Mouse (Mus musculus) testis, postnatal 14 days (tissue): ENCODE measurements at regions not wholly inside any gene's neighbourhood (a gene's known extent, or its start where the extent isn't known, plus 50 kb on each side); places are given as distances from the start of the nearest gene placed in this dataset.
"Not testable (repeated sequence)": the region's sequence is repeated elsewhere in the genome, so short reads cannot be mapped to it uniquely, and the experiment has no call there.

ENCODE experiments used
- DNase-seq: peaks from one replicate; pipeline ENCODE4 v3.0.0; 2021; ENCODE audit warnings: low spot score

- DNase-seq, result no peak
Measured at GRCm38 (mm10) chr12:45594689-45595088, 520.2 kb upstream of the Stxbp6 start.

DNA sequence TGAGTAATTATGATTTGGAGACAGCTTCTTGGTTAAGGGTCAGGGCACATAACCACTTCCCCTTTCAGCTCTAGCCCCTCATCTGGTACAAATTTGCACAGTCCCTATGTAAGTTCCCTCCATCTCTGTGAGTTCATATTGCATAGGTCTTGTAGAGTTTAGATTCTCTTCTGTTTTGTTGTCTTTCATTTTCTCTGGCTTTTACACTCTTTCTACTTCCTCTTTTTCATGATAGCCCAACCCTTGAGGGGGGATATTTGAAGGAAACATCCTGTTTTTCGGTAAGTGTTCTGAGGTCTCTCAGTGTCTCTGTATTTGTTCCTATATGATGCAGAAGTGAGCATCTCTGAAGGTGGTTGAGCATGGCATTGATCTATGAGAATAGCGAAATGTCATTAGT is 515.7 kb upstream of the Stxbp6 start:
- no peak for DNase-seq

- no peak for DNase-seq
Measured at GRCm38 (mm10) chr12:45585763-45586162, 511.3 kb upstream of the Stxbp6 start.

- DNase-seq, result no peak
Measured at GRCm38 (mm10) chr12:45563325-45564030, 489.0 kb upstream of the Stxbp6 start.

DNA sequence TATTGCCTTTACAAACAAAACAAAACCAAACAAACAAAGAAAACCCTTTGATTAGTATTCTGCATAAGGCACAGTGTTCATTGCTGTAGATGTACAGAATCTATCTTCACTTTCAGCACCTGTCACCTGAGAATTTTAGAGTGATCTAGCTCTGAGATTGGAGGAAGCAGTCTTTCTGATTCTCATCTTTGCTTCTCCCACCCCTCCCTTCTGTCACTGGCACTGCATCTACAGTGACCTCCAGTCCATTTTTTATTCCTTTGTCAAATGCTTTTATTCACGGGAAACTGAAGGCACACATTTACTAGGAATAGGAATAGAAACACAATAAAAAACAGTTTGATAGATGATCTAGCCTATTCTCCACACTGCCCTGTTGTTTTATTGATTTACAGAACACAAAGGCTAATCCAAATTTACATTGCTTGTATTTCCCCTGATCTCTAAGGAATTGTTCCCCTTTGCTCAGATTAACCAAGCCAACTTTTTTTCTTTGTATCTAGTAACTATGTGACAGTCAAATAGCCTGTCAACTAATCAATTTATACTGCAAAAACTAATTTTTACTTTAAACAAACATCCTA is 488.2 kb upstream of the Stxbp6 start:
- DNase-seq, result no peak

- DNase-seq, result no peak
Measured at GRCm38 (mm10) chr12:45561889-45562288, 487.4 kb upstream of the Stxbp6 start.

DNA sequence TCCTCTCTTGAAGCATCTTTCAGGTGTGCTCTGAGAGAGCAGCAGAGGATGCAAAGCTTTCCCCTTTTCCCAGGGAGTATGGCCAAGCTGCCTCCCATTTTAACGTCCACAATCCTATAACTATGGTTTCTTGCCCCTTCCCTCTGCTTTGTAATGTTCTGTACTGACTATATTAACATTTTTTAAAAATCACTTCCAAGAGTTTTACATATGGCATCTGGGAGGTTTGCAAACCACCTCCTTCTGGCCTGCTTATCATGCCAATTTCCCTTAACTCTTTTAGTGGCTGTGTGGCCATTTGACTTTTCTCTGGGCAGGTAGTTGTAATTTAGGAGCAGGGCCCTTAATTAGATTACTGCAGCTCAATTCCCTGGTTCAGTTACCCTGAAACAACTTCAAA is 486.9 kb upstream of the Stxbp6 start:
- no peak for DNase-seq

- DNase-seq, result not testable (repeated sequence)
Measured at GRCm38 (mm10) chr12:45549906-45550305, 475.4 kb upstream of the Stxbp6 start.

DNA sequence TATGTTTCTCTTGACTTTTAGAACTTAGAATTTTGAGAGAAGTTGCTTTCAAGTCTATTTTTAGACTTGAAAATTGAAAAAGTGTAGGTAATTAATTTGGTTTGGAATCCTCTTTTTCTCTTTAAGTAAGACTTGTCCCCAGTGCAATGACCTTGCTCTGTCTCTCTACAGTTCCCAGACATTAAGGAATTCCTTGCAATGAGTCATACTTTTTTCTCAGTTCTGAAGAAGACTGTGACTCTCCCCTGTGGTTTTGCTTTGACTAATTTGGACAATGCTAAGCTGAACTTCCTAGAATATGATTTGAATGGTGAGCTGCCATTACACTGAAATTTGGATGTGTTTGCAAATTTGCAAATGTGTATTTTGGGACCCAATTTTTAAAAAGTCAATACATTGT is 445.0 kb upstream of the Stxbp6 start:
- no peak for DNase-seq

GRCm38 (mm10) chr12:45514459-45514858 is 439.9 kb upstream of the Stxbp6 start:
- DNase-seq, result no peak

DNA sequence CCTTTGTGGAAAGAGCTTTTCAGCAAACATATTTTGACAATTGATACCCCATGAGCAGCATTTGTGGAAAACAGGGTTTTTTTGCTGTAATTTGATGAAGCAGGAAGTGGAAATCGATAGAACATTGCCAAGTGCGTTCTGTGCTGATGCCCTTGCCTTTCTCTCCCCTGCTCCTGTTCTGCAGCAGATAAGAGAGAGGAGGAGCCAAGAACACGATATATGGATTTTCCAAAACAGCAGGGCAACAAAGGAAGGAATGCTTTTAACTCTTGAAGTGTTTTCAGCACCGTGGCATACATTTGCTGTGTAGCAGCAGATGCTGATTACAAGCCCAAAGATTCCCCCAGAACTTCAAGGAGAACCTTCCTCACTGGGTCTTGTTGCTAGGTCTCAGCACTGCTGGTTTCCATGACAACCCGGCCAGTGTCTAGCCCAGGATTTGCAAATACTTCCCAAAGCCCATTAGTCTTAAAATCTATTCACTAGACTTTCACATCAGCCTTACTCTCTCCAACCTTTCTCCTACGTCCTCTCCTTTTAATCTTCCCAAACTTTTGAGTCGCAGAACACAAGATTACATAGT is 433.0 kb upstream of the Stxbp6 start:
- DNase-seq, result no peak

- no peak for DNase-seq
Measured at GRCm38 (mm10) chr12:45499834-45500233, 425.3 kb upstream of the Stxbp6 start.

- DNase-seq, result no peak
Measured at GRCm38 (mm10) chr12:45498230-45498629, 423.7 kb upstream of the Stxbp6 start.

DNA sequence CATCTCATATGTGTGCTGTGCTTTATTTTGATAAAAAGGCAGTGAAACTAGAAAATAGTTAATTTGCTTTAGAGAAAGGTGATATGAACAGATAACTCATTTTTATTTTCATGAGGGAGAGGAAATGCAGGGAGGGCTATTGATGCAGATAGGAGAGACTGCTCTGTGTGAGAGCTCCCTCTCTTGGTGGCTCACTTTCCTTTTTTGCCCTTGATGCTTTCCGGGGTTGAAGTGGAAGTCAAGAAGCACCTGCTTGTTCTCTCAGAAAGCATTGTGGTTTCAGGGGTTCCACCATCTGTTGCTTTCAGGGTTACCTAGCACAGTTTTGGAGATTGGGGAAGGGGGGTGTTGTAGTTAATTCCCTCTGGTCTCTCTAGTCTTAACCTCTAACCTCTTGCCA is 414.5 kb upstream of the Stxbp6 start:
- no peak for DNase-seq

DNA sequence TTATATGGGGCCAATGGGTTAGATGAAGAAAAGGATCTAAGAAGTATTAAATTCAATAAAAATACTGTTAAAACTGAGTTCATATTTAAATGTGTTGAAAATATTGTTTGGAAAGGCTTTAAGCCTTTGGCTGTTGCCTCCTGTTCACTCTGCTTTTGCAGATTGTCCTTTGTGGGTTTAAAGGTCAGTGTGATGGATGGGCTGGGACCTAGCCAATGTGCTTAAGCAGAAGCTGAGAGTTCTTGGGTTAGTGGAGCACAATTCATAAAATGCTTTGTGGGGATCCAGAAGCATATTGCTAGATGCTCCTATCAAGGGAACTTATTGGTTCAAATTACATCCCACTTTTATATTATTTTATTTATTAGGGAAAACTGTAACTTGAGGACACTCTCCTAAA is 402.4 kb upstream of the Stxbp6 start:
- no peak for DNase-seq

GRCm38 (mm10) chr12:45468093-45468492 is 393.6 kb upstream of the Stxbp6 start:
- no peak for DNase-seq

DNA sequence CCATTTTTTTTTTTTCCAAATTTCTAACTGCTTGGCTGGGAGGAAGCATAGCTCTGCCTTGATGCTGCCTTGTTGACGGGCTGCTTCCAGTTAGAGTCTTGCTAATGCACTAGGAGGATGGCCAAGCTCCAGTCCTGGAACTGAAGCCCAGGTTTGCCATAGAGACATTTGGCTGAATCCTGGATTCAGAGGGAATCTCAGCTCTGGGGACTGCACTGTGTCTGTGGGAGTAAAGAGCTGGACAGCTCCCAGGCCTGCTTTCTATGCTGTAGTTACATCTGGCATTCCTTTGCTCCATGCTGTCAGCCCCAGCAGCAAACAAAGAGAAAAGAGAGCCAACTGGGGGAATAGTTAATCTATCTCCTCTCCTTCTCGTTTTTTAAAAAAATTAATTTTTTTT is 392.5 kb upstream of the Stxbp6 start:
- peak; percentile 7 for DNase-seq

DNA sequence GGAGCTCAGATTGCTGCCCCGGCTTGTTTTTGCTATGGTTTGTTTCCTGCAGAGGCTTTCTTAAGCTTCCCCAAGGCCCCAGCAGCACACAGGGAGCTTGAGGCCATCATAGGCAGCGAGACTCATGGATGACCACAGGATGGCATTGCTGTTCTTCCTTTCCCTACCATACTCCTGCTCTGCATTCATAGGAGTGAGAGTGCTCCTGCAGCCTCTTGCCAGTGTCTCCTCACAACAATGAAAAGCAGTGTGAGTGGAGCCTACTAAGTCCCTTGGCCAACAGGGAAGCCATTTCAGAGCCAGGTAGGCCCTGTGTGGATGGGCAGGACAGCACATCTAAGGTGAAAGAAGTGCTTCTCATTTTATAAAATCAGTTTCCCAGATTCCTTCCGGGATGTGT is 391.6 kb upstream of the Stxbp6 start:
- no peak for DNase-seq

DNA sequence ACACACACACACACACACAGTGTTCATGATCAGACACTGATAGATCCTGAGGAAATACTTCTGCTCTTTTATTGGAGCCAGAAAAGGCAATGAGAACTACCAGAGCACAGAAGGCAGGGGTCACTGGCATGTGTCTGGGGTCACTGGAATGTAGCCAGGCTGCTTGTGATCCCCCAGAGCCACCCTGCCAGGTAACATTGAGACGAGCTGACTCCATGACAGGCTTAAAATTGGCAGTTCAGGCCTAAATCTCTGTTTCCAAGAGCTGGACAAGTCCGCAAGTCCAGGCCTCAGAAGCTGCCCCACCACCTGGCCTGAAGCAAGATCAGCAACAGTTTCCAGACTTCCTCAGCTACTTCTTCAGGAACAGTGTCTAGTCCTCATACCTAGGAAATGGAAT is 390.4 kb upstream of the Stxbp6 start:
- no peak for DNase-seq

GRCm38 (mm10) chr12:45458746-45459145 is 384.2 kb upstream of the Stxbp6 start:
- not testable (repeated sequence) for DNase-seq

- DNase-seq, result peak; percentile 5
Measured at GRCm38 (mm10) chr12:45443512-45444190, 369.1 kb upstream of the Stxbp6 start.

DNA sequence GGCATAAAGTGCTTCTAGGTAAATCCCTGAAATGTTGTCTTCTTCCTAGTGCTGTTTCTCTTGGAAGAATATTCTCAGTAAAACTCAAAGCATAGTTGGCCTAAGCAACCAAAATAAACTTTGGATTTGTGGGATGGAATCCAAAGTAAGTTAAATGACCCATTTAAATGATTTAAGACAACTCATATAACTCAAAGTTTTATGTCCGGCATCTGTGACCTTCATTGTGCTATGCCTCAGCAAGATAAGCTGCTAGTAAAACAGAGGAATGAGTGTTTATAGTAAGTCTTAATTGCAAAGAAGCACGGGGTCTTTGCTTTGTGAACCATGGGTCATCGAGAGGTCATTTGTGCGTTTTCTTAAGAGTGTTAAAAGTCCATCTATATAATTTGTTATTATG is 368.0 kb upstream of the Stxbp6 start:
- no peak for DNase-seq

DNA sequence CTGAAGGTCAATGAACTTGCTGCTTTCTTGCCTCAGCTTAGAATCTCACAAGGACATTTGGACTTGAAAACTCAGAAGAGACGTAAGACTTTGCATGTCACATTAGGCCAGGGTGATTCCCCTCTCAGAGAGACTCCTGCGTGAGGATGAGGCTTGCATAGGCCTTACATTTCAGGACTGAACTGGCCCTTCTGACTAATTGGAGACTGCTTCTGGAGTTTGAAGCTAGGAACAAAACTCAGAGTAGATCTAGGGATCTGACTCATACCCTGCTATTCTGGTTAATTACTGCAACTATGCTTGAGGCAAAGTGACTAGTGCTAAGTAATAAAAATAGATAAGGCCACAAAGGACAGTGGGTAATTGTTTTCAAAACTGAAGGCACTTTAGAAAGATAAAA is 365.2 kb upstream of the Stxbp6 start:
- no peak for DNase-seq
